Comparison of ENCODE assay signal across 8 mouse cellular contexts in genomic region chr2:155135534-155135933, GRCm38 (mm10). TPM values are rescaled to one million over a fixed set of nuclear protein-coding genes. Genes with fewer than 3 reads are reported as not detected.
A peak's percentile ranks its signal among the peaks of the same experiment; 100 is the strongest.
DNase-seq lines count a peak whose midpoint lies in the region; ATAC-seq lines count a peak whose summit lies in the region.

No protein-coding gene starts in this region.

- peak overlapping the region; percentile 83 for H3K4me2 ChIP-seq in heart, embryonic 13.5 days
- H3K4me2 ChIP-seq in midbrain, embryonic 14.5 days (ENCODE audit: low read length) = peak overlapping the region; percentile 3
- H3K4me2 ChIP-seq in midbrain, embryonic 16.5 days (ENCODE audit: low read length) = no peak overlapping the region; the same call in 1 of the 2 replicates
- peak overlapping the region; percentile 61 for H3K4me2 ChIP-seq in liver, embryonic 11.5 days
- H3K4me2 ChIP-seq in stomach, embryonic 15.5 days = peak overlapping the region; percentile 39

- peaks cover 32% of the 10 kb centered on the region for H3K4me1 ChIP-seq in heart, embryonic 13.5 days
- peaks cover 22% of the 10 kb centered on the region for H3K4me1 ChIP-seq in midbrain, embryonic 14.5 days (ENCODE audit: control insufficient read depth, insufficient read depth, low read length)
- peaks cover 26% of the 10 kb centered on the region for H3K4me1 ChIP-seq in midbrain, embryonic 16.5 days (ENCODE audit: control insufficient read depth, insufficient read depth, low read length)
- H3K4me1 ChIP-seq in liver, embryonic 11.5 days (replicated peaks; ENCODE audit: control insufficient read depth, insufficient read depth, low read length) = peaks cover 19% of the 10 kb centered on the region
- peaks cover 18% of the 10 kb centered on the region for H3K4me1 ChIP-seq in stomach, embryonic 15.5 days

- peaks cover 27% of the 10 kb centered on the region for H3K36me3 ChIP-seq in heart, embryonic 13.5 days
- peaks cover 25% of the 10 kb centered on the region for H3K36me3 ChIP-seq in midbrain, embryonic 14.5 days (ENCODE audit: control insufficient read depth, insufficient read depth, low read length)
- peaks cover 18% of the 10 kb centered on the region for H3K36me3 ChIP-seq in midbrain, embryonic 16.5 days (ENCODE audit: control insufficient read depth, insufficient read depth, low read length)
- peaks cover 12% of the 10 kb centered on the region; the same call in 1 of the 2 replicates for H3K36me3 ChIP-seq in liver, embryonic 11.5 days (ENCODE audit: control insufficient read depth, insufficient read depth, low read length)
- peaks cover 7% of the 10 kb centered on the region for H3K36me3 ChIP-seq in stomach, embryonic 15.5 days

- no peak for ATAC-seq in heart, embryonic 13.5 days (ENCODE audit: extremely low read depth, insufficient number of reproducible peaks, low FRiP score, low TSS enrichment)
- no peak for ATAC-seq in midbrain, embryonic 14.5 days (ENCODE audit: low FRiP score, low TSS enrichment)
- ATAC-seq in midbrain, embryonic 16.5 days = no peak
- ATAC-seq in liver, embryonic 11.5 days (replicated peaks; ENCODE audit: low FRiP score) = no peak
- ATAC-seq in stomach, embryonic 15.5 days (ENCODE audit: insufficient read depth, low FRiP score, low read depth) = no peak
- no peak for ATAC-seq in erythroblast, adult 5-6 weeks (replicated peaks; ENCODE audit: low FRiP score, poor library complexity, severe bottlenecking)

- 74% methylated on average over 1 of the region's 1 CpGs for WGBS in heart, embryonic 13.5 days
- WGBS in midbrain, embryonic 14.5 days = 96% methylated on average over 1 of the region's 1 CpGs
- 91% methylated on average over 1 of the region's 1 CpGs for WGBS in midbrain, embryonic 16.5 days
- 55% methylated on average over 1 of the region's 1 CpGs for WGBS in liver, embryonic 11.5 days
- 54% methylated on average over 1 of the region's 1 CpGs for WGBS in stomach, embryonic 15.5 days

- H3K9ac ChIP-seq in heart, embryonic 13.5 days = peak overlapping the region; percentile 47; the same call in 1 of the 2 replicates
- H3K9ac ChIP-seq in midbrain, embryonic 14.5 days (replicated peaks; ENCODE audit: low read length) = no peak overlapping the region
- H3K9ac ChIP-seq in midbrain, embryonic 16.5 days (ENCODE audit: low read depth, low read length) = no peak overlapping the region
- no peak overlapping the region for H3K9ac ChIP-seq in liver, embryonic 11.5 days (ENCODE audit: low read depth, low read length)
- no peak overlapping the region for H3K9ac ChIP-seq in stomach, embryonic 15.5 days

- H3K27ac ChIP-seq in heart, embryonic 13.5 days (replicated peaks) = 0 out of 2 replicates have a peak overlapping the region, but pooled peaks have one; percentile 12
- H3K27ac ChIP-seq in midbrain, embryonic 14.5 days (replicated peaks; ENCODE audit: low read depth, low read length) = no peak overlapping the region
- no peak overlapping the region for H3K27ac ChIP-seq in midbrain, embryonic 16.5 days (ENCODE audit: low read length)
- no peak overlapping the region for H3K27ac ChIP-seq in liver, embryonic 11.5 days (ENCODE audit: low read depth, low read length)
- no peak overlapping the region for H3K27ac ChIP-seq in stomach, embryonic 15.5 days

- H3K27me3 ChIP-seq in heart, embryonic 13.5 days (replicated peaks) = no peaks in the 10 kb centered on the region
- no peaks in the 10 kb centered on the region for H3K27me3 ChIP-seq in midbrain, embryonic 14.5 days (ENCODE audit: control insufficient read depth, insufficient read depth, low read length)
- no peaks in the 10 kb centered on the region for H3K27me3 ChIP-seq in midbrain, embryonic 16.5 days (ENCODE audit: control insufficient read depth, insufficient read depth, low read depth, low read length)
- H3K27me3 ChIP-seq in liver, embryonic 11.5 days (replicated peaks; ENCODE audit: control insufficient read depth, insufficient read depth, low read length) = no peaks in the 10 kb centered on the region
- H3K27me3 ChIP-seq in stomach, embryonic 15.5 days (replicated peaks) = no peaks in the 10 kb centered on the region

- H3K4me3 ChIP-seq in heart, embryonic 13.5 days = peak overlapping the region; percentile 22; the same call in 1 of the 2 replicates
- no peak overlapping the region for H3K4me3 ChIP-seq in midbrain, embryonic 14.5 days (replicated peaks; ENCODE audit: low read depth, low read length)
- no peak overlapping the region for H3K4me3 ChIP-seq in midbrain, embryonic 16.5 days (ENCODE audit: low read depth, low read length)
- H3K4me3 ChIP-seq in liver, embryonic 11.5 days (ENCODE audit: low read depth, low read length) = no peak overlapping the region
- H3K4me3 ChIP-seq in stomach, embryonic 15.5 days (replicated peaks) = no peak overlapping the region

- no peak for DNase-seq in heart, postnatal 25 days (ENCODE audit: low spot score)
- DNase-seq in midbrain, embryonic 14.5 days = no peak
- DNase-seq in liver, embryonic 11.5 days (ENCODE audit: low spot score) = no peak
- no peak for DNase-seq in urinary bladder, adult 18-20 months (ENCODE audit: low spot score in 2 of 2)

- no peaks in the 10 kb centered on the region for H3K9me3 ChIP-seq in heart, embryonic 13.5 days
- H3K9me3 ChIP-seq in midbrain, embryonic 14.5 days (ENCODE audit: control insufficient read depth, low read length) = no peaks in the 10 kb centered on the region
- no peaks in the 10 kb centered on the region for H3K9me3 ChIP-seq in midbrain, embryonic 16.5 days (replicated peaks; ENCODE audit: control insufficient read depth, low read length, poor library complexity, severe bottlenecking)
- H3K9me3 ChIP-seq in liver, embryonic 11.5 days (ENCODE audit: control insufficient read depth, low read length) = no peaks in the 10 kb centered on the region
- H3K9me3 ChIP-seq in stomach, embryonic 15.5 days = no peaks in the 10 kb centered on the region

- intact Hi-C loops in heart, postnatal 25 days (cut with DNase I) = no loop called here

RNA-seq across cellular contexts. Expression of gene Itch, which starts 2.2 kb away (rescaled TPM):
- 34.3 and 34.7 TPM in 2 replicates for polyA plus RNA-seq in heart, embryonic 13.5 days (2015; fragmentation: Nextera tagmentation; extraction: Ambion mirVana)
- 10 to 100 TPM; 28.7 to 30.3 TPM for total RNA-seq in heart, postnatal 25 days (2021)
- polyA plus RNA-seq in midbrain, embryonic 14.5 days (2014; fragmentation: Nextera tagmentation; extraction: Ambion mirVana) = 31.2 and 42.9 TPM in 2 replicates
- polyA plus RNA-seq in midbrain, embryonic 16.5 days (2015; fragmentation: Nextera tagmentation; extraction: Ambion mirVana) = 40.2 and 46.0 TPM in 2 replicates
- 38.7 and 39.7 TPM in 2 replicates for polyA plus RNA-seq in liver, embryonic 11.5 days (2014; fragmentation: Nextera tagmentation; extraction: Ambion mirVana)
- 49.4 and 51.0 TPM in 2 replicates for polyA plus RNA-seq in stomach, embryonic 15.5 days (2015; fragmentation: Nextera tagmentation; extraction: Ambion mirVana)
- total RNA-seq in erythroblast, adult 5-6 weeks (2015; ENCODE audit: low replicate concordance) = 15.9 and 25.3 TPM in 2 replicates
- total RNA-seq in erythroblast, adult 5-6 weeks (2017; ENCODE audit: low replicate concordance) = 25.4 and 33.2 TPM in 2 replicates
